Mouse (Mus musculus) forebrain, embryonic 12.5 days (tissue): Measurements from ENCODE around the gene Hoxd9. TPM values are rescaled to one million over a fixed set of nuclear protein-coding genes. Genes with fewer than 3 reads are reported as not detected.

Experiments used
- ATAC-seq: fragments of 200-750 bp; cut with Nextera tagmentation; 2 replicates; pipeline ENCODE4 v1.8.0; 2017; ENCODE audit warnings: moderate TSS enrichment; ENCODE audit not compliant: low FRiP score
- H3K27ac ChIP-seq: fragments of 300-500 bp; sonication (generic); 2 replicates; pipeline ENCODE4 v1.5.1; 2016; ENCODE audit warnings: mild to moderate bottlenecking
- H3K27me3 ChIP-seq: fragments of 300-500 bp; sonication (generic); 2 replicates; pipeline ENCODE4 v1.6.1; 2016; ENCODE audit warnings: mild to moderate bottlenecking
- H3K36me3 ChIP-seq: fragments of 300-500 bp; sonication (generic); replicated peaks from 2 replicates; pipeline ENCODE4 v1.6.1; 2016; ENCODE audit warnings: mild to moderate bottlenecking
- H3K4me1 ChIP-seq: fragments of 300-500 bp; sonication (generic); 2 replicates; pipeline ENCODE4 v1.6.1; 2016
- H3K4me2 ChIP-seq: fragments of 300-500 bp; sonication (generic); 2 replicates; pipeline ENCODE4 v1.6.1; 2016; ENCODE audit warnings: mild to moderate bottlenecking, moderate library complexity
- H3K4me3 ChIP-seq: fragments of 300-500 bp; sonication (generic); replicated peaks from 2 replicates; pipeline ENCODE4 v1.5.1; 2016; ENCODE audit warnings: mild to moderate bottlenecking
- H3K9ac ChIP-seq: fragments of 300-500 bp; sonication (generic); 2 replicates; pipeline ENCODE4 v1.6.1; 2016; ENCODE audit warnings: mild to moderate bottlenecking
- H3K9me3 ChIP-seq: fragments of 300-500 bp; sonication (generic); 2 replicates; pipeline ENCODE4 v1.6.1; 2016
- WGBS: fragments of 180-500 bp; shearing (Covaris S2); methylation state at CpG from one replicate; pipeline ENCODE4 v1.1.7; 2016; 5-methylcytosine and 5-hydroxymethylcytosine counted together
- polyA plus RNA-seq: library from polyadenylated mRNA; unstranded; fragments of >200 nt; fragmentation: Nextera tagmentation; extraction: Ambion mirVana; gene quantifications from 2 replicates; pipeline ENCODE4 v1.2.1, GENCODE M21; 2016

Hoxd9 gene
- polyA plus RNA-seq, 1 experiment from 2014 or later = not detected

DNA sequence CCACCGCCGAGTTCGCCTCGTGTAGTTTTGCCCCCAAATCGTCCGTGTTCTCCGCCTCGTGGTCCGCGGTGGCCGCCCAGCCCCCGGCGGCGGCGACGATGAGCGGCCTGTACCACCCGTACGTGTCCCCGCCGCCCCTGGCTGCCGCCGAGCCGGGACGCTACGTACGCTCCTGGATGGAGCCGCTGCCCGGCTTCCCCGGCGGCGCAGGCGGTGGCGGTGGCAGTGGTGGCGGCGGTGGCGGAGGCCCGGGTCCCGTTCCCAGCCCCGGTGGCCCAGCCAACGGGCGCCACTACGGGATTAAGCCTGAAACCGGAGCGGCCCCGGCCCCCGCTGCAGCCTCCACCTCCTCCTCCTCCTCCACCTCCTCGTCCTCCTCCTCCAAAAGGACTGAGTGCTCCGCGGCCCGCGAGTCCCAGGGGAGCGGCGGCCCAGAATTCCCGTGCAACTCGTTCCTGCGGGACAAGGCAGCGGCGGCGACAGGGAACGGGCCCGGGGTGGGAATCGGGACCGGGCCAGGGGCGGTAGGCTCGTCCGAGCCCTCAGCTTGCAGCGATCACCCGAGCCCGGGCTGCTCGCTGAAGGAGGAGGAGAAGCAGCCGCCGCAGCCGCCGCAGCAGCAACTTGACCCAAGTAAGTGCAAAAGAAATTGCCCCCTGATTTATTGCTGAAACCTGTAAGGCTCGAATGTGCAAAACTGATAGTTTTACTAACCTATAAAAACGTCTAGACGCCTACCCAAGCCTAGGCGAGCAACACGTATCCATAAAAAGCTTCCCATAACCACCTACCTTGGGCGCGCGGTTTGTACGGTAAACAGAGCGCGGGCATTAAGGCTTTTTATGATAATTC is 900 bp downstream of the Hoxd9 start:
- Histone ChIP-seq H3K4me2 (peak overlapping the region; percentile 54), H3K4me3 (peak overlapping the region; percentile 33)
- WGBS = under 1% methylated on average over 86 of the region's 86 CpGs

DNA sequence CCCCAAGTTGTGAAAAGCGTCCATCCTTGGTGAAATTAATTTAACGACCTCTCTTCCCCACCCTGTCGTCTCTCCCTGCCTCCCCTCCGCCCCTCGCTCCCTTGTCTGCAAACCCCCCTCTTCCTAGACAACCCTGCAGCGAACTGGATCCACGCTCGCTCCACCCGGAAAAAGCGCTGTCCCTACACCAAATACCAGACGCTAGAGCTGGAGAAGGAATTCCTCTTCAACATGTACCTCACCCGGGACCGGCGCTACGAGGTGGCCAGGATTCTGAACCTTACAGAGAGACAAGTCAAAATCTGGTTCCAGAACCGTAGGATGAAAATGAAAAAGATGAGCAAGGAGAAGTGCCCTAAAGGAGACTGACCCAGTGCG is 1.5 kb downstream of the Hoxd9 start:
- H3K9me3 ChIP-seq = no peaks in the 10 kb centered on the region
- WGBS = 1% methylated on average over 17 of the region's 17 CpGs
- H3K27ac ChIP-seq = no peak overlapping the region
- ATAC-seq = no peak
- H3K4me1 ChIP-seq = peaks cover 14% of the 10 kb centered on the region
- H3K27me3 ChIP-seq = peaks cover 97% of the 10 kb centered on the region
- H3K9ac ChIP-seq = no peak overlapping the region
- no peaks in the 10 kb centered on the region for H3K36me3 ChIP-seq
- H3K4me3 ChIP-seq = no peak overlapping the region
- no peak overlapping the region for H3K4me2 ChIP-seq

More for the DNA sequence above, 900 bp downstream of the Hoxd9 start:
- Histone ChIP-seq H3K4me1 (peaks cover 14% of the 10 kb centered on the region), H3K9ac (no peak overlapping the region), H3K27ac (no peak overlapping the region), H3K27me3 (peaks cover 97% of the 10 kb centered on the region), H3K9me3 (no peaks in the 10 kb centered on the region), H3K36me3 (no peaks in the 10 kb centered on the region)
- peak; percentile 53; the same call in 1 of the 2 replicates for ATAC-seq

DNA sequence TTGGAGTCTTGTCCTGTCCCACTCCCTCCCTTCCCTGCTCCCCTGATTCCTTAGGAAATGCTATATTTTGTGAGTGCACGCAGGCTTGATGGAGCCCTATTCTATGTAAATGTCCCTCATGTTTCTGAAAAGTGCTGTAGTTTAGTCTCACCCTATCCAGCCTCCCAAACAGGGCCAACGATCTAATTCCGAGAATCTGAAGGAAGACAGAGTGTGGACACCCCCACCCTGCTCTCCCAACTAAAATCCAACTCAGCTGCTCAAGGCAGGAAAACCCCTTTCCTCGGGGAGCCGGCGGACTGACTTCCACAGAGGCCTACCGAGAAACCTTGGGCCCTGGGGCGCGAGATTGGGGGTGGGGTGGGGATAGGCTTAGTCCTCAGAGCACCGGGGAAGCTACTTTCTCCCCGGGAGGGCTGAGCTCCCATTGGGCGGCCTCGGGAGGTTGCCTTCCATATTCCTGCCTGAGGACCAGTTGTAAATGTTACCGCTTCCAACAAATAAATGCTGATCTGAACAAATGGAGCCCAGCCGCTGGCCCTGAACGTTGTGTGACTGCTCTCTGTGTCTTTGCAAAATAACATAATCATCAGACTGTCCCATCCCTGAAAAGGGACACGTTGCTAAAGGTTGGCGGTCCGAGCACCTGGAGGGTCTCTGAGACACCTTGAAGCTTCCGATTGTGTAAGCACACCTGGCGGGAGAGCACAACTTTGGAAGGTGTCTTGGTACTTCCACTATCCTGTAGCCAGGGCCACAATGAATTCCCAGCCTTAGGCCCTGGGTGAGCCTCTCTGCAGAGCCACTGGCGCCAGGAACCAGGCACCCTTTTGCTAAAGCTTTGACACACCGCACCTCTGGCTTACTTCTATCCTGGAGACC is 2.4 kb downstream of the Hoxd9 start:
- Histone ChIP-seq H3K9me3 (no peaks in the 10 kb centered on the region), H3K36me3 (no peaks in the 10 kb centered on the region), H3K27ac (no peak overlapping the region), H3K4me3 (no peak overlapping the region), H3K4me2 (no peak overlapping the region), H3K9ac (no peak overlapping the region), H3K27me3 (peaks cover 97% of the 10 kb centered on the region), H3K4me1 (peaks cover 18% of the 10 kb centered on the region)
- WGBS = 2% methylated on average over 23 of the region's 23 CpGs
- no peak for ATAC-seq

DNA sequence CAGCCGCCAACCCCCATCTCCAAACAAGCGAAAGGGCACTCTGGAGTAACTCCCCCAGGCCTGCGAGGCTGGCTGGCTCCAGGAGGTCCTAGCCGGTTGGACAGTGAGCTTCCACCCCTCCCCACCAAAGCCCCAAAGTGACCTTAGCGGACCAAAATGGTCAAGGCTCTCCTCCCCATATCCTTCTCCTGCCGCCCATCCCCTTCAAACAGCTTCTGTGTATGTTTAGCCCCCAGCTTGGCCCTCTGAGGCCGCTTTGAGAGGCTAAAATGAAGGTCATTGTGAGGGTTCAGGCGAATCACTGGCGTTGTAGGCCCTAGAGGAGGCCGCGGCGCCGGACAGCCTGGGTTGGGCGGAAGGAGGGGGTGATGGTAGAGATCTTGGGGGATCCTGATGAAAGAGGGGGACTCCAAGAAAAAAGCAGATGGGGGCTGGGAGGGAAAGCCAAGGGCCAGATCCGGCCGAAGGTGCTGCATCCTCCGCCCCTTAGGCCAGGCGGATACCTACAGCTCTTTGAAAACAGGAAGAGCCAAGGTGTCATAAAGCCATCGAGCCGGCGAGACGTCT is 3.1 kb downstream of the Hoxd9 start:
- Histone ChIP-seq H3K9me3 (no peaks in the 10 kb centered on the region), H3K4me2 (no peak overlapping the region), H3K36me3 (no peaks in the 10 kb centered on the region), H3K4me1 (peaks cover 26% of the 10 kb centered on the region), H3K27me3 (peaks cover 97% of the 10 kb centered on the region), H3K4me3 (no peak overlapping the region), H3K9ac (no peak overlapping the region), H3K27ac (no peak overlapping the region)
- no peak for ATAC-seq
- 2% methylated on average over 22 of the region's 22 CpGs for WGBS

DNA sequence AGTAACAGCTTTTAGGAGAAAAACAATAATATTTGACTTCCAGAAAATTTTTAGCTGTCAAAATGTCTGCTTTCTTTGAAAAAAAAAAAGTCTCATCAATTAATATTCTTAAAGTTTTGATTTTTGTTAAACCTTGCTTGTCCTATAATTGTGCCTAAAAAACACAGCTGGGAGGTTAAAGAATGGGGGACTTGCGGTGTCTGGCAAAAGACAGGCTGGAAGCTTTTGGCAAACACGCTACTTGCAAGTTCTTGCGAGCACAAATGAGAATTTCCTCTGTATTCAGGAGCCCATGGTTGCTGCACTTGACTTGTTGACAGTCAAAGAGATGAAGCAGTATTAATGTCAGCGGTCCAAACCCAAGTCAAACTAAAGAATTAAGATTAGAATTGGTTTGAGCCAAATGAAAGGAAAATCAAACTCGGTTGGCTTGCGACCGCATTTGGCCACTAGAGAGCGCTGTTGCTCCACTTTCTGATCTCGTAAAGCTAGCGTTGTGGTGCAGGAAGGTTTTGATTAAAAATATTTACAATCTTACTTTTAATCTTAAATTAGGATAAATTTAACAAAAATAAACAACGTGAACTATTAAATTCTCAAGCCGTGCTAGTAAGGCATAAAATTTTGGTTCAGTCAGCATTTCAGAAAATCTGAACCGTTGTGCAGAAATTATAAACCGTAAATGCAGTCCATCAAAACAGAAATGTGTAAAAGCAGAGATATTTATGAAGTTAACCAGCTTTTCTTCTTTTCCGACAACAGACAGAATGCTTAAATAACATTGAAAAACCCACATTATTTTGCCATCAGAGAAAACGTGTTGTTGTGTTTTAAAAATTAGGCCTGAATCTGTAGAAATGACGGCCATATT is 4.7 kb downstream of the Hoxd9 start:
- H3K27ac ChIP-seq = no peak overlapping the region
- no peaks in the 10 kb centered on the region for H3K36me3 ChIP-seq
- 11% methylated on average over 17 of the region's 17 CpGs for WGBS
- H3K4me2 ChIP-seq = no peak overlapping the region
- peaks cover 27% of the 10 kb centered on the region for H3K4me1 ChIP-seq
- ATAC-seq = no peak
- H3K9me3 ChIP-seq = no peaks in the 10 kb centered on the region
- H3K4me3 ChIP-seq = no peak overlapping the region
- no peak overlapping the region for H3K9ac ChIP-seq
- H3K27me3 ChIP-seq = peaks cover 95% of the 10 kb centered on the region

DNA sequence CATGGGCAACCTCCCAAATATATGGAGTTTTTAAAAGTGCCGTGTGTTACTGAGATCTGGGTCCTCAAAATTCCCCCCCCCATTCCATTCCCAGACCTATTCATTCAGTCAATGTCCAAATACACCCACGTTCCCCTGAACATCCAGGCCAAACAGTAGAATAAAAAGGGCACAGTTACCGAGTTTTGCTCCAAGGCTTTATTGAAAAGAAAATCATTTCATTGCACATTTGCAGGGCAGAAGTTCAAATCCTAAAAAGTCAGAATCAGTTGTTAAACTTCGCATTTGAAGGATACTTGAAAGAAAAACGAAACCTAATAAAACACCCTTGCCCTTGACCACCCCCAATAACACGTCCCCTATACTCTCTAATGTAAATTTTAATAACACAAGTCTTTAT is 5.3 kb downstream of the Hoxd9 start:
- Histone ChIP-seq H3K4me1 (peaks cover 23% of the 10 kb centered on the region), H3K27me3 (peaks cover 95% of the 10 kb centered on the region), H3K4me3 (no peak overlapping the region), H3K27ac (no peak overlapping the region), H3K36me3 (no peaks in the 10 kb centered on the region), H3K9ac (no peak overlapping the region), H3K4me2 (no peak overlapping the region), H3K9me3 (no peaks in the 10 kb centered on the region)
- 12% methylated on average over 6 of the region's 6 CpGs for WGBS
- no peak for ATAC-seq

DNA sequence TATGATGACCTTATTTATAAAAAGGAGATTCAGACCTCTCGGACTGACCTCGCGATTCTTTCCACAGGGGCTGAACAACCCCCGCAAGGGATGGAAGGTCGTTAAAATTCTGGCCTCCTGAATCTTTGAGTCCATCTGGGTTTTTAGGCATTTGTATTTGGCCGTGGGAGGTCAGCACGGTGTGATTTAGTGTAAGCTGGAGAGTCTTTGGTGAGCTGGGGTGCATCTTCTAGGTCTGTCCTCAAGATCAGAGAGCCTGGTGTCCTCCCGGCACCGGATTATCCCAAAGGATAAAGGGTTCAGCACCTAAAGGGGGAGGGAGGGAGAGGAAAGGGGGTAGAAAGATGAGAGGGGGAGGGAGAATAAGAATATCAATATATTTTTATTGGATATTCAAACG is 5.8 kb downstream of the Hoxd9 start:
- Histone ChIP-seq H3K9ac (no peak overlapping the region), H3K9me3 (no peaks in the 10 kb centered on the region), H3K36me3 (no peaks in the 10 kb centered on the region), H3K4me2 (no peak overlapping the region), H3K4me1 (peaks cover 18% of the 10 kb centered on the region), H3K27ac (no peak overlapping the region), H3K4me3 (no peak overlapping the region), H3K27me3 (peaks cover 95% of the 10 kb centered on the region)
- no peak for ATAC-seq
- WGBS = 2% methylated on average over 10 of the region's 10 CpGs

DNA sequence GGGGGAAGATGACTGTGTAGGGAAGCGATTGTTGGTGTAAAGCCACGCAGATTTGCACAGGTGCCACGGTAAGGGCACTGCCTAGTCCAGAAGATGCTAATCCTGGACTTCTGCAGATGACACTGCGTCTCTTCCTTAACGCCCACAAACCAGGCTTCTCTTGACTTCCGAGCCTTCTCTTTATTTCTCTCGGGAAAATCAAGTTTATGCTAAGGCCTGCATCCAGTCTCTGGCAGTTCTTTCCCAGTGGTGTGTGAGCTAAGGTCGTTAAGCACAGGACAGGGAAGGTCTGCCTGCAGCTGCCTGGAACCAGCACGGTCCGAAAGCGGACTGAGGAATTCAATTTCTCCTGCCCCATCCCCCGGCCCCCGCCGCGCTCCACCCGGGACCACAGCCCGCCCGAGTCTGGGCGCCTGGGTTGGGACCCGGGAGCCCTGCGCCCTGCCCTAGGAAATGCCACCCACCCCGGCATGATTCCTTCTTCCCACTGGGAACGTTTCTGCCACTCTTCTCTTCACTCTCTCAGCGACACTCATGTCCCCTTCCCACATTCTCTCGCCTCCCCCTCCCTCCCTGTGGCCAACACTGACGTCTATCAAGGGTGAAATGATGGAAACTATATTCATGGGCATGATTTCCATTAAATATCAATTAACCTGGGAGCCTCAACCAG is 6.3 kb downstream of the Hoxd9 start:
- WGBS = 3% methylated on average over 26 of the region's 26 CpGs
- no peak overlapping the region for H3K4me3 ChIP-seq
- no peak overlapping the region for H3K9ac ChIP-seq
- no peak for ATAC-seq
- peaks cover 13% of the 10 kb centered on the region for H3K4me1 ChIP-seq
- H3K27me3 ChIP-seq = peaks cover 95% of the 10 kb centered on the region
- no peak overlapping the region for H3K4me2 ChIP-seq
- no peaks in the 10 kb centered on the region for H3K36me3 ChIP-seq
- H3K27ac ChIP-seq = no peak overlapping the region
- no peaks in the 10 kb centered on the region for H3K9me3 ChIP-seq

DNA sequence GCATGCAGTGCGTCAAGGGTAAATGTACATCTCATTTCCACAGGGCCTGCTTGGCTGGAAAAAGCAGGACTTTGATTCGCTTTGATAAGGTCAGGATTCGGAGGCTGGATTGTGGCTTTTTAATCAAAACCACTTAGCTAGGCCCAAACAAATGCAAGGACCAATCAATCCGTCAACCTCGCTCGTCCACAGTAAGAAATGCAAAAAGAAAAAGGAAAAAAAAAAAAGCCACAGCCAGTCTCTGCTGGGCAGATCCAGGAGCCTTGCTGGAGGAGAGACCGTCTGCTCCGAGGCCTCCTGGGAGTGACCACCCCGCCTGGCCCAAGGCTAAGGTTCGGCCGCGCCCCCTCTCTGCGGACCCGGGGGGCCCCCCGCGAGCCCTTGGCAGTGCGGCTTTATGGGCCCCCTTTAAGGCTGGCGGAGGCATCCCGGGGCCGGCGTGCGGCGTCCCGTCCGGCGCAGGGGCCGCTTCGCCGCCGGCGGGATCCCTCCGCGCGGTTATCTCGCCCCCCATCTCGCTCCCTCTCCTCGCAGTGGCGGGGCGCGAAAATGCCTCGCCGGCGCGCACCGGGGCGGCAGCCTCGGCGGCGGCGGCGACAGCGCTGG is 7.0 kb downstream of the Hoxd9 start, which contains the start of gene Hoxd8:
TSS of gene Hoxd8 (plus strand) at position 223 of the 606 bp plus-strand sequence.
- 1% methylated on average over 45 of the region's 52 CpGs for whole genome bisulfite sequencing
- peak within 1 kb of the TSS; percentile 57 for H3K4me2 ChIP-seq
- no peaks in the 10 kb centered on the region for H3K36me3 ChIP-seq
- peak within 1 kb of the TSS; percentile 38 for H3K4me3 ChIP-seq
- H3K27me3 ChIP-seq = peaks cover 95% of the 10 kb centered on the region
- no peak within 1 kb of the TSS for H3K27ac ChIP-seq
- ATAC-seq = no peak
- no peaks in the 10 kb centered on the region for H3K9me3 ChIP-seq
- H3K4me1 ChIP-seq = peaks cover 13% of the 10 kb centered on the region
- H3K9ac ChIP-seq = peak within 1 kb of the TSS; percentile 33; the same call in 1 of the 2 replicates

DNA sequence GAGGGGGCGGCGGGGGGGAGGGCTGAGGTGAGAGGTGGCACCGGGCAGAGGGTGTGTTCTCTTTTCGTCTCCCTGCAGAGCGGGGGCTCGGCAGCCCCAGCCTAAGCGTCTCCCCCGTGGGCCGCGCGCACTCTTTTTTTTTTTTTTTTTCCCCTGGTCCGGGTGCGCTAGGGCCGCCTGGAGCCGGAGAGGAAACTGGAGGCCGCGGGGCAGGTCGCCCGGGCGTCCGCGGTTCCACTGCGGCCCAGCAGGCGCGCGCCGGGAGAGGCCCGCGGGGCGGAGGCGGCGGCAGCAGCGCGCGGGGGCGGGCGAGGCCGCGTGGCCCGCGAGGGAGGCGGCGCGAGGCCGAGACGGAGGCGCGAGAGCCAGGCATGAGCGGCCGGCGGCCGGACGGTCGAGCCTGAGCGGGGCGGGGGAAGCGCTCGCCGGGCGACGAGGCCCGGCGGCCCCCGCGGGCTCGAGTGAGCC is 7.5 kb downstream of the Hoxd9 start:
- Histone ChIP-seq H3K4me1 (peaks cover 13% of the 10 kb centered on the region), H3K9ac (peak overlapping the region; percentile 33; the same call in 1 of the 2 replicates), H3K9me3 (no peaks in the 10 kb centered on the region), H3K4me3 (peak overlapping the region; percentile 38), H3K27ac (no peak overlapping the region), H3K4me2 (peak overlapping the region; percentile 57), H3K27me3 (peaks cover 95% of the 10 kb centered on the region), H3K36me3 (no peaks in the 10 kb centered on the region)
- 1% methylated on average over 24 of the region's 66 CpGs for WGBS
- ATAC-seq = 0 out of 2 replicates have a peak, but pooled peaks have one; percentile 27
